Mouse (Mus musculus) megakaryocyte-erythroid progenitor cell, adult 5-6 weeks (primary cell): ENCODE measurements at regions not wholly inside any gene's neighbourhood (a gene's known extent, or its start where the extent isn't known, plus 50 kb on each side); places are given as distances from the start of the nearest gene placed in this dataset.

Source experiments
- ATAC-seq: replicated peaks from 2 replicates; pipeline ENCODE4 v1.8.0; 2016; ENCODE audit warnings: mild to moderate bottlenecking, inconsistent platforms; ENCODE audit not compliant: severe bottlenecking, poor library complexity, low FRiP score, low TSS enrichment

DNA sequence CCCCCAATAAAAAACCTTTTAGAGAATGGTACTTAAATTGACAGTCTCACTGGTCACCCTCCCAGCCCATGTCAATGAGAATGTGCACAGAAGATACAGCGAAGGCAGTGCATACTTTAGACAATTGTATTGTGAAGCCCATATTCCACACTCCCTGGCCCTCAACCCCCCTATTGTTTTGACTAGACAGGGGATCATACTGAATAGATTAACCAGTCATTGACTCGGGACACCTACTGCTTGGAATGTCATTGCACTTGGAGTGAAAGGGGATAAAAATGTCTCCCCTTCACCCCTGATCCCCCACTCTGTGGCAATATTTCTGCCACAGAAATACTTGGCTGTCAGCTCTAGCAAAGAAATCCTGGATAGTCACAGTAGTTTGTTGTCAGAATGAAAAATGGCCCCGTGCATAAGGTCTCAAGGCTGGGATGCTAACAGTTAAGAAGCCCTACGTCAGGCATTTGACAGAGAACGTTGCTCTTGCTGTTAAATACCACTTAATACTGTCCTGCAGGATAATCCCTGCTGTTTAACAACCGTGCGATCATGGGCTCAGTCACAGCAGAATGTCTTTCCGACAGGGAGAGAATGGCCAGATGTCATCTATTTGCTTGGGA, 644.5 kb upstream of the Sox9 start:
- ATAC-seq = no peak

DNA sequence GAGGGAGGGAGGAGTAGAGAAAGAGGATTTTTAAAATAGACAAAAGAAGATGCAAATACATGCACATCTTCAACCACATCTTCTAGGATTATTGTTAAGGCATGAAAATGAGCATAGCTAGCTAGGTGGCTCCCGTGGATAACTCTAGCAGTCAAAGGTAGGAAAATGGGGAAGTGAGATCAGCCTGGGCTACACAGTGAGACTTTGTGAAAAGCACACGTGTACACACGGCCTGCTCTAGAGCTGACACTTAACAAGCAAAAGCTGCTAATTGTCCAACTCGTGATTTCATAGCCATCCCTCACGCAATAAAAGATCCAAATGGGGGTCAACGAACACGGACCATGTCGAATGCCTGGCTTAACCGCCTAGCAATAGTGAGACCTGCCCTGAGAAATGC, 642.0 kb upstream of the Sox9 start:
- no peak for ATAC-seq

DNA sequence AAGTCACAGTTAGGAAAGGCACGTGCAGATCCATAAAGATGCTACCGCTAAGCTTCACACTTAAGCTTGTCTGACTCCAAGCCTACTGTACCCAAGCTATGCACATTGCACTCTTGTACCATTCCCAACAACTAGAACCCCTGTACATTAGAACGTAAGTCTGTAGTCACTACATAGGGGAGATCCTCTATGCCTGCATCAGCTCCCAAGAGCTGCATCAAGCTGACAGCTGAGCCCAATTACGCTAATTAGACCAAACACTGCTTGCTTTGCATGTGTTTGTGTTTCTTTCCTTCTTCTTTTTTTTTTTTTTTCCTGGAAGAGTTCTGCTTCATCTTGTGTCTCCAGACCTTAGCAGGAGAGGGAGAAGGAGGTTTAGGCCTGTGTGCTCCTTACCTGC, 641.5 kb upstream of the Sox9 start:
- no peak for ATAC-seq

DNA sequence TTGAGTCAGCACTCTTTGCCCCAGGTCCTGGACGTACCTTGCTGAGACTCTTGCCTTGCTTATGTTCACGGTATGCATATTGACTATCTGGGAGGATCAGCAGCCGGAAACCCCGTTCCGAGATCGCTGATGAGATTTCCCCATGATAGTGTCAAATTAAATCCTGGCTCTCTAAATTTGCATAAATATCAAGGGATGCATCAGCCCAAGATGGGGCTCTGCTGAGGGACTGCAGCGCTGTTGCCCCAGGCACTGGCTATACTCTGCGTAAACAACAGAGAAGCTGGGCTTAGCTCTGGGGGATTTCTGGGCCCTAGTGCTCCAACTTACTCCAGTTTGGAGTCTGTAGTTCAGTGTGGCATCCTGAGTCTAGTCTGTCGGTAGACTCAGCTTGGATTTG, 641.1 kb upstream of the Sox9 start:
- ATAC-seq = no peak

DNA sequence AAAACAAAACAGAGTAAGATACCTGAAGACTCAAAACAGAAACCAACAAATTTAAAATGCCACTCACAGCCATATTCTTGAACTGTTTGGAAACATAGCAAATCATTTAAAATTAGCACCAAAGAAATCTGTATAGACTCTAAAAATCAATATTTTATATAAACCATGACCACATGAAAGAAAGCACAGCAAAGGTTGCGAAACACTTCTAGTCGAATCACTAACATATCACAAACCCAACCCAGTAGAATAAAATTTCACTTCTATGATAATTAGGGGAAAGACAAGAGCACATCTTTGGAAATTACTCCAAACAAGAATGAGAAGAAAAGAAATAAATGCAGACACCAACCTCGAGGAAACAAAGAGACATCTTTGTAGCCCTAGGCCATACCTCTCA, 630.0 kb upstream of the Sox9 start:
- no peak for ATAC-seq

DNA sequence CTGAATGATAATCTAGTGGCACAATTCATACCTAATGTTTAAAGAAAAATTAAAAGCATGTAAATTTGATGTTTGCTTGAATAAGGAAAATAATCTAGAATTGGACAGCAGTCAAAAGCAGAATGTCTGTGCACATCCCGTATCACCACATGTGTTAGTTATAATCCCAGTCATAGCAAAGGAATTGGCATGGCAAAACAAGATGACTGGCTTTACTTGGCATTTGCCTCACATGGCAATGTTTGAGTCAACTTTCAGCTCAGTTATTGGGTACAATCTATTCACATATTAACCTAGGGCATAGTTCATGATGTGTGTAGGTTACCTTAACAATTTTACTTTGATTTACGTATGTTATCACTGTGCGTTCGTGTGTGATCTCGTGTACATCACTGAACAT, 628.8 kb upstream of the Sox9 start:
- no peak for ATAC-seq

DNA sequence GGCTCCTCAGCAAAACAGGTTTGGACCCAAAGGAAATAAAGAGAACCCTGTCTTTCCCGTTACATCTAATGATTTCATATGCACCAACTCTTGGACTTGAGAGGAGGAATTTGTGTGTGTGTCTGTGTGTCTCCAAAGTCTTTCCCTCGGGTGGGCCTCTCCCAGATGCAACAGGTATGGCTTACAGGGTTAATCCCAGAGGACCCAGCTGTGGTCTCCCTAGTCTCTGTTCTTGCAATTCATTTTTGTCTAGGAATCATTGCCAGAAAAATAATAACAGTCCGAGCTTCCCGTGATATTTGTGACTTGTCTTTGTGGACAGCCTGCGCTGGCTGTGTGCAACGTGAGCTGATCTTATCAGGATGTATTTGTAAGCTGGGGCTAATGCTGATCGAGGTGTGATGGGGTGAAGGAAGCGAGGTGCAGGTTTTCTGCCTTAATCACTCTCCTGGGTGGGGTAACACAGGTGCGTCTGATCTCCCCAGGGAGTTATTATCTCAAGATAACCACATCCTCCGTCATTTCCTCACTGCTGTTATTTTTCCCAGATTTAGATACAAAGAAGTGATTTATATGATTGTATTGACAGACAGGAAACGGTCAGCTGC, 627.2 kb upstream of the Sox9 start:
- no peak for ATAC-seq

DNA sequence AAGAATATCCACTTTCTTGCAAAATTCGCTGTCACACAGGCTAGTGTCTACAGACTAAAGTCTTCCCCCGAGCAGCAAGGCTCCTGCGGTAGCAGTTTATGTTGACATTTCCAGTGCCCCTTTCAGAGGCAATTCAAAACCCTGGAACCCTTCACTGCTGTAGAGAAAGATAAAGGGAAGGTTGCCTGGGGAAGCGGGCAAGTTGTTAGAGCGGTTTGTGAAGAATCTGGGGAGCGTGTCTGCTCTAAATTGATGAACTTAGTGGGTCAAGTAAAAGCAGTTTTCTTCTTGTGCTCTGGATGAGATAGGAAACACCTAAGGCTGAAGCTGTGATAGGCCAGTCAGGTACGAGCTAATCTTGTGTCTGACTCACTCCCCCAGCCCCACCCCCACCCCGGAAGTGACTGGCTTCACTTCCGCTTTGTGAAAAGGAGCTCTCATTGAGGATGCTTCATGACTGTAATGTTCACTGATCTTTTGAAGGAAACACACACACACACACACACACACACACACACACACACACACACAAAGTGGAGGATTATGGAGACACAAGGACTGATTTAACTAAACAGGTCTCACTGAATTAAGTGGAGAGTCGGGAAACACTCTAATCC, 626.6 kb upstream of the Sox9 start:
- no peak for ATAC-seq

DNA sequence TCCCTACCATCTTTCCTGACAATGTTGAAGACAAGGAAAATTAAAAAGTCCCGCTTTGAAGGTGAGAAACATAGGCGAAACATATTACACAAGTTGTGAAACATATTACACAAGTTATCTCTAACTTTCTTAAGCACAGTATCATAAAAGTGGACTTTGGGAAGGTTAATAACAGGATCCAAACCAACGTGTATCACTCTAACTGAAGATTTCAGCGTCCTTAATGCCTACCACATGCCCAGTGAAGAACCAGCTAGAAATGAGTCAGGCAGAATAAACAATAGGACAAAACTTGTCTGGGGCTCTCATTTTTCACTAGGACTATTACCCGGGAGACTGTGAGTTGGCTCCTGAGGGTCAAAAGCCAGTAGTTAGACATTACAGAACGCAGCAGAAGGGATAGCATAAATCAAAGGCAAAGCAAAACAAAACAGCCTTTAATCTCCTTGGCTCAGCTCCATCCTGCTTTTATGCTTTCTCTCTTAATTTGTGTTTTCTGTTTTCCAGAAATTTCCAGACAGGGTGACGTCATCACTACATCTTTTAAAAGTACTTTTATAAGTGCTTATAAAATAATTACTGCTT, 618.3 kb upstream of the Sox9 start:
- no peak for ATAC-seq

DNA sequence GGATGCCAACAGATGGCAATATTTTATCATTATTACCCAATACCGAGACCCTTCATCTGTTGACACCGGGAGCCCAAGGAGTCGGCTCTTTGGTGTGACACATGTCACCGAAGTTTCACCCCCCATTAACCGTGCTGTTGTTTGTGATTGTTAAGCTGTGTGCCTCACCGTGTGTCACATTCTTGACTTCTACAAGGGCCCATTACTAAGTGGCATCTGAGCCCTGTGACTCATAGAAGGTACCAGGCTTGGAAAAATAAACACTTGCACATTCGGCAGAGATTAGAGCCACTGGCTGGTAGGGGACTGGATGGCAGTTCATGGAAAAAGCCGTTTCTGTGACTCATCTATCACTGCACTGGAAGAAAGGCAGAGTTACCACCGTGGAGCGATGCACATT, 608.4 kb upstream of the Sox9 start:
- no peak for ATAC-seq

DNA sequence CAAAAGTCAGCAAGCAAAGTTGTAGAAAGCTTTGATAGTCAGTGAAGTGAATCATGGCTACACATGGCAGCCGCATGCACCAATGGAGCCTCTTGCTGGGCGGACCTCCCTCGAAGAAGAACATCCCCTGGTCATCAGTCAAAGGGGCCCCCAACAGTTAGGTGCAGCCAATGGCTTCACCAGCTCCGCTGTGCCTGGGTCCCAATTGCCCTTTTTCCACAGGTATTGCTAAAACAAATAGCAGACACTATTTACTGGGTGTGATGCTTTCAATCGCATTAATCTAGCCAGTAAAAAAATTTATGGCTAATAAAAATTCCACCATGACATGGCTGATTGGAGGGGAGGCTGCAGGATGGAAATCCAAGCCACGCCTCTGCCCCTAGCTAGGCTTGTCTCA, 606.7 kb upstream of the Sox9 start:
- no peak for ATAC-seq

DNA sequence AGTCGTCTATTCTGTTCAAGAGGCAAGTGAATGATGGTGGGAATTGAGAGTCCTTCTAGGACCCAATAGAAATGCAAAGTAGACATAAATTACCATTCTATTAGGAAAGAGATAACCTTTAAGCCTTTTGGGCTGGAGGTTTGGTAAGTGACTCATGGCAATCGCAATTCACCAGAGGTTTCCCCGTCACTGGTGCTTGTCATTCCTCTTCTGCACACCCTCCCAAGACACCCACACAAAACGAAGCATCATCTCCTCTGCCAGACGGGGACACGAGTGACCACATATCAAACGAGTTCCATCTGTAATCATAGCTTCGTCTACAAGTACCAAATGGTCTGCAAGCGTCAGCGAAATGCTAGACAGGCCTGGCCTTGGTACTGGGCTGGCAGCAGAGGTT, 601.4 kb upstream of the Sox9 start:
- no peak for ATAC-seq

DNA sequence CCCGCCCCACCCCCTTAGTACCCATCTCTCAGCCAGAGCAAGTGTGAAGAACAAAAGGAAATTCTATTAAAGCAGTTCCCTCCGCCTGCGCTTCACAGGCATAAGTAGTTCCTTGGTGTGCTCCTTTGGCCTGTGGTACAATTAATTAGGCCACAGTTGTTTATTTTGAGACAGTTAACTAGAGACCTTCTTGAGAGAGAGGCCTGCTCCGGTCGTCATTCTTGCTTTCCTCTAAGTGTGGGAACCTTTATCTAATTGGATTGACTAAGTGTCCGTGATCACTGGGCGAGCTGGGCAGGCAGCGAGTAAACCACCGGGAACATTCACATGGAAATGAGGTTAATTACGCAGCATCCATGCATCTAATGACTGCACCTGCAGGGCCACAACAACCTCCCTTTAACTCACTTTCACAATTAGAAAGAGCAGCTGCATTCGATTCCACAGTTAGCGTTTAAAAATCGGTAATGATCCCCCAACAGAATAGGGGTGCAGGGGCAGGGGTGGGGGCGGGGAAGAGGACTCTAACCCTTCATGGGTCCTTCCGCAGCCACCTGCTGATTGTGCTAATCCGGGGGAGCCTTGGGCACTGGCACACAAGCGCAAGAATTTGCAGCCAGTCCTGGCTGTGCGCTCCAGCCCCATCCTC, 584.3 kb upstream of the Sox9 start:
- ATAC-seq = no peak

DNA sequence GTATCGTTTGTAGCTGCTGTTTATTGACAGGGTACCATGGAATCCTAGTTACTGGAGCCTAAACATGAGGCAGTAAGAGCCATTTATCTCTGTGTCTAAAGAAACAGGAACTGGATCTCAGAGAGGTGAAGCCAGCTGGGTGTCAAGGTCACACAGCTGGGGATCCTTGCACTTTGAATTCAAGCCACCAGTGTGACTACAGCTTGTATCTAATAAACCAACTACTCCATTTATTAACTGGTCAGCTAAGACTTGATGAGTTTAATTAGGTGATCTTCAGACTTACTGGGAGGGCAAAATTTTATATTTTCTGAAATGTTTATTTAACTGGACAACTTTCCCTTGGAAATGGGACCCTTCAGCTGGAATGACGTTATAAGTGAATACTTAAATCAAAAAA, 577.5 kb upstream of the Sox9 start:
- no peak for ATAC-seq

DNA sequence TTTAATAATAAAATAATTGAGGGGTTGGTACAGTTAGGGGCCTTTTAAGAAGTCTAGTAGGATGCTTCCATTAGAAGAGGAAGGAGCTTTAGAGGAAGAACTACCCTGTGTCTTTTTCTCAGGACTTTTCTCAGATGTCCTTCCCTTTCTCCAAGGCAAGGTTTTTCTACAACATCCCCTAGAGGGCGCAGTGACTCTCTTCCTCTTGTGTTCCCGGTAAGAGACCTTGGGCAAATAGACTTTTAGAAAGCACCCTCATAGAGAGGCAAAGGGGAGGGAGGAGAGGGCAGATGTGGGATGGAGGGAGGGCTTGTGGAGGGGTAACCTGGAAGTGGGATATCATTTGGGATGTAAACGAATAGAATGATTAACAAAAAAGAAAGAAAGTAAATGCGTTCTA, 572.6 kb upstream of the Sox9 start:
- ATAC-seq = no peak

DNA sequence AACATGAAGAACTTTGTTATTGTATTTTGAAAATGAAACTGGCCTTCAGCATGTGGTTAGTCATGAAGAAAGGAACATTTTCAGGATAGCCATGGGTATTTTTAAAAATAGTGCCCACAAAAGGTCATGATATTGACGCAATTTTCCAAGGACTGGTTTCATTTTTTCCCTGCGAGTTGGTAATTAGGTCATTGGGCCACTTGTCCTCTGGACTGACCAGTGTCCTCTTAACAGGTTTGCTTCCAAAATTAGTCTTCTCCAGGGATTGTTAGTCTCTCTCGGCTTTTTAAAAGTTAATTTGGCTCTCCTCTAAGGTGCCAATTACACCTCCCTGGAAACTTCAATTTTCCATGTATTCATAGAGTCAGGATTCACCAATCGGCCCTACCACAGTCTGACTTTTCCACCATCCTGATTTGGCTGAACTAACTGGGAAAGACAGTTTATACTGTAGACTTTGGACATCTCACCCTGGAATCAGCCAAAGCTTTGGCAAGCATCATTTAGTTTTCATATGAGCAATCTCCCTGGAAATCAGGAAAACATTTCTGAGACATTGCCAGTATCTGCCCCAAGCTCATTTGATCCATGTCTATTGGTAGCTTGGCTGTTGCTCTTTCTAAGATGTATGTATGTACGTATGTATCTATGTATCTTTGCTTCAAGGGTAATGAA, 562.8 kb upstream of the Sox9 start:
- no peak for ATAC-seq

DNA sequence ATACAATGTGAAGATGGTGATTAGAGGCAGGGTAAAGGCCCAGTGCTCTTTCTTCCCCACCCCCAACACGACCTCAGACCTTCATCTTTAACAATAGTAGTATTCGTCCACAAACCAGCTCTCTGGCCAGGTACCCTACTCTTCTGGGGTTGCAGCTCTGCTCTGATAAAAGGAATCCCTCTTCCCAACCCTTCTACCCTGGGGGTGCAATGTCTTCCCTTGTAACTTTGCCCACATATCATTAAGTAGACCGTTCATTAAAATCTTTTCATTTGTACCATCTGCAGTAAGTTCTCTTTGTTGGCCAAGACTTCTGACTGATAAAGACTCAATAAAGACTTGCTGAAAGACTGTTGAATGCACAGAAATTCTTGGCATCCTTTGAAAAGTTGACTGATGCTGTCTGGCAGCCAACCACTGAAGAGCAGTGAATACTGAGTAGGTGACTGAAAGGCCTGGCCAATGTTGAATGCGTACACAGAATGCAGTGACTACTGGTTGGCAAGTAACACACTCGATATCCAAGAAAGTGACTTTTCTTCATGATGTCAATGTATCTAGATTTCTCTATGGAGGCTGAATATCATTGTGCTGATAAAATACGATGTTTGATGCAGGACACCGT, 547.4 kb upstream of the Sox9 start:
- ATAC-seq = no peak

DNA sequence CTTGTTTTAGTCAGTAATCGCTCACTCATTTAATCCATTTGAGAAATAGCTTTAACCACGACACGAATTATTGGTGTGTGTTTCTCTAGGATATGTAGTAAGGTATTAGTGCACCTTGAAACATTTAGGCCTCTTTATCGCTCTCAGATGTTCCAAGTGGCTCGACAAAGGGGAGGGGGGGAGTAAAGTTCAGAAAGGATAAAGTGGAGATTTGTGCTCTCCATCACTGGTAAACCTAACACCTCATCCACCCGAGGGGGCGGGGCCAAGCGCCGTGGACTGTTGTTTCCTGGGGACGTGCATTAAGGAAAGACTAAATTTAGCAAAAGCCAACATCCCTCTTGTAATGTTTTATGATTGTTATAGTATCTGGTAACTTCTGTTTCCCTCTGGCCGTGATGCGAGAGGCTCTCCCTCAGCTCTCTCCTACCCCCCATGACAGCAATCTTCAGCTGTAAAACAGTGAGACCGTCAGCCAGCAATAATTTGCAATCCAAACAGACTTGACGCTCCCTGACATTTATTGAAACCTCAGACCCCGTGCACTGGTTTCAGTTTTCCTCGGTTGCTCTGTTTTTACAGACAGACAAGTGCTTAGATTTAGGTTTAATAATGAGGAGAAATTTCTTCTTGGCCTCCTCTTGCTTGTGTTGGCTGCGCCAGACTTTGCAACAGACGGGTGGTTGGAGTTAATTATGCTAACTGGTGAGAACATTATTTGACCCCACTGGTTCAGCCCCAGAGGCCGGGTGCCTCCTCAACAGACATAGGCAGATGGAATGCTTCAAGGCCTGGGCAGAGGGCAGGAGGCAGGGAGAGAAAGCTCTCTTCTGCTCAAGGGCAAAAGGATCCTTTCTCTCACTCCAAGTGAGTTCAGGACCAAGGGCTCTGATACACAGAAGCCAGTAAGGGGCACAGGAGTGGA, 542.8 kb upstream of the Sox9 start:
- no peak for ATAC-seq

DNA sequence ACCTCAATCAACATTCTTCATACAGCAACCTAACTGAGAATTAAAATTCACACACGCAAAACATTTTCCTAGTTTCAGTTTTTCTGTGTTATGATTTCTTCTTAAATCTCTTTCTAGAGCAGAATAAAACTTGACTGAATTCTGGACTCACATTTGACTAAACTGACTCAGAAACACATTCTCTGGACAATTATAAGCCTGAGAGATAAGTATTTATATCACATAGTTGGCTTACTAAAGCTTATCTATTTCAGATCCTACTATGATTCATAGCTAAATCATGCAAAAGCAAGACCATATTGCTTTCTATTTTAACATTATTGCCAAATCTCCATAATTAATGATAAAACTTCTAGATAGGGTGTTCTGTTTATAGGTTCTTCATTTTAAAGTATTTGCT, 529.5 kb upstream of the Sox9 start:
- no peak for ATAC-seq
